Mouse (Mus musculus) thymus, adult 2 months (tissue): Measurements from ENCODE around the gene Hist1h2bc. TPM values are rescaled to one million over a fixed set of nuclear protein-coding genes. Genes with fewer than 3 reads are reported as not detected.
A peak's percentile ranks its signal among the peaks of the same experiment; 100 is the strongest.

ENCODE experiments used
- DNase-seq: peaks from one replicate; pipeline ENCODE4 v3.0.0; 2021
- H3K27ac ChIP-seq: fragments of 200-500 bp; 2 replicates; pipeline ENCODE4 v1.5.1; 2012; ENCODE audit warnings: low read length, control low read depth; ENCODE audit not compliant: control insufficient read depth, insufficient read depth
- H3K27me3 ChIP-seq: fragments of 200-500 bp; 2 replicates; pipeline ENCODE4 v1.6.1; 2012; ENCODE audit warnings: mild to moderate bottlenecking, low read length, moderate library complexity, mixed read lengths; ENCODE audit not compliant: control insufficient read depth, insufficient read depth
- H3K36me3 ChIP-seq: fragments of 200-500 bp; 2 replicates; pipeline ENCODE4 v1.6.1; 2012; ENCODE audit warnings: mild to moderate bottlenecking, low read length, moderate library complexity; ENCODE audit not compliant: control insufficient read depth, insufficient read depth
- H3K4me1 ChIP-seq: fragments of 200-500 bp; replicated peaks from 2 replicates; pipeline ENCODE4 v1.6.1; 2012; ENCODE audit warnings: low read length; ENCODE audit not compliant: control insufficient read depth, insufficient read depth
- H3K4me3 ChIP-seq: fragments of 200-500 bp; 2 replicates; pipeline ENCODE4 v1.5.1; 2012; ENCODE audit warnings: mild to moderate bottlenecking, low read length, control low read depth, moderate library complexity; ENCODE audit not compliant: control insufficient read depth, insufficient read depth
- CTCF ChIP-seq: fragments of 200-500 bp; IDR thresholded peaks from 2 replicates; pipeline ENCODE4 v1.5.1; 2012; ENCODE audit warnings: mild to moderate bottlenecking, control low read depth, low read length, moderate library complexity, borderline replicate concordance; ENCODE audit not compliant: control insufficient read depth, poor library complexity, insufficient read depth; ENCODE audit errors: extremely low read depth
- POLR2A ChIP-seq: fragments of 200-500 bp; IDR thresholded peaks from 2 replicates; pipeline ENCODE4 v1.6.1; 2012; ENCODE audit warnings: mild to moderate bottlenecking, low read length, control low read depth, moderate library complexity; ENCODE audit not compliant: control insufficient read depth, poor library complexity, insufficient read depth; ENCODE audit errors: extremely low read depth
- WGBS: fragments of 180-500 bp; shearing (Covaris S2); methylation state at CpG from one replicate; pipeline ENCODE4 v1.1.7; 2018; 5-methylcytosine and 5-hydroxymethylcytosine counted together
- polyA plus RNA-seq: library from polyadenylated mRNA; depleted of rRNA; stranded (reverse); fragments of >200 nt; gene quantifications from 2 replicates; pipeline ENCODE4 v1.2.3, GENCODE M21; 2012

Gene Hist1h2bc
- polyA plus RNA-seq, 1 experiment: 154 TPM

- Histone ChIP-seq H3K27me3 (no peaks in the 10 kb centered on the region), H3K36me3 (no peaks in the 10 kb centered on the region), H3K27ac (no peak overlapping the region), H3K4me3 (no peak overlapping the region), H3K4me1 (no peaks in the 10 kb centered on the region)
- 81% methylated on average over 2 of the region's 2 CpGs for WGBS
- DNase-seq: no peak
- TF ChIP-seq POLR2A (no peak), CTCF (no peak)
Observed at GRCm38 (mm10) chr13:23689459-23689858, 5.5 kb downstream of the Hist1h2bc start.

GRCm38 (mm10) chr13:23693856-23694440 lies 9.9 kb downstream of the Hist1h2bc start:
- H3K4me1 ChIP-seq: peaks cover 7% of the 10 kb centered on the region
- WGBS: 94% methylated on average over 6 of the region's 6 CpGs
- no peak for DNase-seq
- TF ChIP-seq POLR2A: no peak
- H3K4me3 ChIP-seq: no peak overlapping the region
- no peak overlapping the region for H3K27ac ChIP-seq
- H3K36me3 ChIP-seq: no peaks in the 10 kb centered on the region
- no peaks in the 10 kb centered on the region for H3K27me3 ChIP-seq

GRCm38 (mm10) chr13:23694956-23695355 lies 11.0 kb downstream of the Hist1h2bc start:
- WGBS: 98% methylated on average over 9 of the region's 9 CpGs
- Histone ChIP-seq H3K36me3 (no peaks in the 10 kb centered on the region), H3K4me1 (peaks cover 7% of the 10 kb centered on the region), H3K27me3 (no peaks in the 10 kb centered on the region), H3K27ac (no peak overlapping the region), H3K4me3 (no peak overlapping the region)
- TF ChIP-seq CTCF (no peak), POLR2A (no peak)
- no peak for DNase-seq

- no peak within 1 kb of the TSS for H3K27ac ChIP-seq
- H3K4me1 ChIP-seq: peaks cover 7% of the 10 kb centered on the region
- no peak for TF ChIP-seq CTCF
- no peak for TF ChIP-seq POLR2A
- H3K27me3 ChIP-seq: no peaks in the 10 kb centered on the region
- no peak within 1 kb of the TSS for H3K4me3 ChIP-seq
- no peaks in the 10 kb centered on the region for H3K36me3 ChIP-seq
- 82% methylated on average over 13 of the region's 13 CpGs for WGBS
- no peak for DNase-seq
Observed at GRCm38 (mm10) chr13:23695514-23695913, 11.5 kb downstream of the Hist1h2bc start, which contains the start of gene Hist1h1t. Gene Hist1h1t (plus strand): TSS chr13:23695814.

GRCm38 (mm10) chr13:23696061-23696474 lies 12.1 kb downstream of the Hist1h2bc start:
- WGBS: 60% methylated on average over 15 of the region's 15 CpGs
- H3K27ac ChIP-seq: no peak overlapping the region
- H3K4me1 ChIP-seq: peaks cover 10% of the 10 kb centered on the region
- no peak for DNase-seq
- TF ChIP-seq POLR2A (no peak), CTCF (no peak)
- H3K4me3 ChIP-seq: no peak overlapping the region
- H3K36me3 ChIP-seq: no peaks in the 10 kb centered on the region
- H3K27me3 ChIP-seq: no peaks in the 10 kb centered on the region

- Histone ChIP-seq H3K4me1 (peaks cover 11% of the 10 kb centered on the region), H3K36me3 (no peaks in the 10 kb centered on the region), H3K27me3 (no peaks in the 10 kb centered on the region), H3K27ac (peak overlapping the region; percentile 88), H3K4me3 (peak overlapping the region; percentile 50)
- under 1% methylated on average over 29 of the region's 32 CpGs for WGBS
- DNase-seq: peak; percentile 68
- TF ChIP-seq CTCF: no peak
- no peak for TF ChIP-seq POLR2A
Observed at GRCm38 (mm10) chr13:23697491-23698299, 13.7 kb downstream of the Hist1h2bc start.
